In the genomic region with DNA sequence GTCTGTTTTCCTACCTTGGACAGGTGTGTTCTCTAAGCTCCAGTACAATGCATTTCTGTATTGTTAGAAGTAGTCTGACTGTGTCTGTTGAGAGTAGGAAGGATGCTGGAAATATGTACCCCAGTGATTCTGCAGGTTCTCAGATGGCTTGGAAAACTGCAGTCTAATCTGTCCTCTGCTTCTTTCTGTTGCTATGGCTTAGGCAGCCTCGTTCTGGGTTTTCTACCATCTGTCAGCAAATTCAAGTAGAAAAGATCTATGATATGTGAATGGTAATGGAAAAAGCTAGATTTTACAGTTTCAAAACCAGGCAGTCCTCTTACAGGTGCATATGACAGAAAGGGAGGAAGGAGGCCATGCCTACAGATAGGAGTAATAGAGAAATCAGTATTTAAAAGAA, we compare ENCODE assay signal across 18 mouse cellular contexts.
DNase-seq lines count a peak whose midpoint lies in the region; ATAC-seq and TF ChIP-seq lines count a peak whose summit lies in the region.
"Had no signal": no experiment of that assay in that cellular context is flagged by ENCODE, and none has a peak within 500 bp of the region (broad histone marks: within the 10 kb centered on the region; RNA-seq: fewer than 3 reads in every experiment).

No protein-coding gene starts in this region.

- DNase-seq in left cerebral cortex, adult 11 months (ENCODE audit: low spot score) = peak; percentile 8
- no peak for DNase-seq in left cerebral cortex, adult 2 months (ENCODE audit: extremely low spot score in 1 of 2, low spot score in 2 of 2)
- peak; percentile 70 to 83 for DNase-seq in layer of hippocampus, adult 18-20 months (ENCODE audit: low spot score in 2 of 2)
- DNase-seq in left cerebral cortex, postnatal 25 days (ENCODE audit: low spot score in 2 of 2) = peak; percentile 53 to 79
- no peak for DNase-seq in limb, embryonic 10.5 days (ENCODE audit: low spot score)
- no peak for DNase-seq in urinary bladder, postnatal 36 days (ENCODE audit: low spot score in 2 of 2)
- DNase-seq: B cell, adult 2 months; cerebellum, adult 18-20 months; gastrocnemius, postnatal 25 days; kidney, postnatal 14 days; spleen, adult 18-20 months had no signal

- H3K4me3 ChIP-seq in left cerebral cortex, adult 2 months = no peak overlapping the region
- no peak overlapping the region for H3K4me3 ChIP-seq in limb, embryonic 10.5 days
- H3K4me3 ChIP-seq in kidney, embryonic 16.5 days (ENCODE audit: low read length) = no peak overlapping the region
- H3K4me3 ChIP-seq: forebrain, embryonic 15.5 days; intestine, embryonic 15.5 days; liver, embryonic 12.5 days; neural tube, embryonic 12.5 days; stomach, embryonic 15.5 days had no signal

- H3K4me1 ChIP-seq in limb, embryonic 10.5 days = no peaks in the 10 kb centered on the region
- no peaks in the 10 kb centered on the region for H3K4me1 ChIP-seq in kidney, embryonic 16.5 days (ENCODE audit: insufficient read depth, low read length)
- H3K4me1 ChIP-seq: forebrain, embryonic 15.5 days; intestine, embryonic 15.5 days; neural tube, embryonic 12.5 days; stomach, embryonic 15.5 days had no signal

- intact Hi-C loops in left cerebral cortex, adult 2 months (cut with DNase I) = no loop called here
- intact Hi-C loops in left cerebral cortex, postnatal 25 days (cut with DNase I) = no loop called here

- no peak for ATAC-seq in kidney, embryonic 16.5 days (ENCODE audit: low FRiP score, low TSS enrichment)
- ATAC-seq: forebrain, embryonic 15.5 days; intestine, embryonic 15.5 days; liver, embryonic 12.5 days; Patski had no signal

- H3K9me3 ChIP-seq in limb, embryonic 10.5 days (replicated peaks) = no peaks in the 10 kb centered on the region
- no peaks in the 10 kb centered on the region for H3K9me3 ChIP-seq in kidney, embryonic 16.5 days (ENCODE audit: low read length)
- H3K9me3 ChIP-seq: forebrain, embryonic 15.5 days; intestine, embryonic 15.5 days; liver, embryonic 12.5 days; neural tube, embryonic 12.5 days; stomach, embryonic 15.5 days had no signal

- no peaks in the 10 kb centered on the region for H3K27me3 ChIP-seq in limb, embryonic 10.5 days (ENCODE audit: low read depth, poor library complexity, severe bottlenecking)
- H3K27me3 ChIP-seq in kidney, embryonic 16.5 days (ENCODE audit: insufficient read depth, low read length) = no peaks in the 10 kb centered on the region
- H3K27me3 ChIP-seq: forebrain, embryonic 15.5 days; intestine, embryonic 15.5 days; liver, embryonic 12.5 days; neural tube, embryonic 12.5 days; stomach, embryonic 15.5 days had no signal

- H3K36me3 ChIP-seq in limb, embryonic 10.5 days = no peaks in the 10 kb centered on the region
- no peaks in the 10 kb centered on the region for H3K36me3 ChIP-seq in kidney, embryonic 16.5 days (ENCODE audit: insufficient read depth, low read length)
- H3K36me3 ChIP-seq: forebrain, embryonic 15.5 days; intestine, embryonic 15.5 days; liver, embryonic 12.5 days; neural tube, embryonic 12.5 days; stomach, embryonic 15.5 days had no signal

- no peak overlapping the region for H3K9ac ChIP-seq in kidney, embryonic 16.5 days (replicated peaks; ENCODE audit: low read length)
- H3K9ac ChIP-seq: forebrain, embryonic 15.5 days; intestine, embryonic 15.5 days; liver, embryonic 12.5 days; neural tube, embryonic 12.5 days; stomach, embryonic 15.5 days had no signal

- 78% methylated on average over 1 of the region's 1 CpGs for WGBS in limb, embryonic 10.5 days
- 66% methylated on average over 1 of the region's 1 CpGs for WGBS in kidney, embryonic 16.5 days

- no peak for TF ChIP-seq CTCF in left cerebral cortex, adult 2 months (IDR thresholded peaks at IDR 0.05)

- no peak overlapping the region for H3K27ac ChIP-seq in left cerebral cortex, adult 2 months
- no peak overlapping the region for H3K27ac ChIP-seq in limb, embryonic 10.5 days
- no peak overlapping the region for H3K27ac ChIP-seq in kidney, embryonic 16.5 days (ENCODE audit: low read length)
- H3K27ac ChIP-seq: forebrain, embryonic 15.5 days; intestine, embryonic 15.5 days; liver, embryonic 12.5 days; neural tube, embryonic 12.5 days; stomach, embryonic 15.5 days had no signal

- H3K4me2 ChIP-seq in kidney, embryonic 16.5 days (replicated peaks; ENCODE audit: low read depth, low read length) = no peak overlapping the region
- H3K4me2 ChIP-seq: forebrain, embryonic 15.5 days; intestine, embryonic 15.5 days; liver, embryonic 12.5 days; neural tube, embryonic 12.5 days; stomach, embryonic 15.5 days had no signal

Comparison
In these comparisons a context has a peak if more than half of its experiments do, and no peak if none do; other contexts are left out.
1. DNase-seq: peak in left cerebral cortex, adult 11 months (single experiment), layer of hippocampus, adult 18-20 months (2 of 2) and left cerebral cortex, postnatal 25 days (2 of 2); none in left cerebral cortex, adult 2 months (0 of 2), limb, embryonic 10.5 days (single experiment) and urinary bladder, postnatal 36 days (0 of 2).